Mouse (Mus musculus) midbrain, embryonic 13.5 days (tissue): ENCODE data around the gene Slc16a2. TPM values are rescaled to one million over a fixed set of nuclear protein-coding genes. Genes with fewer than 3 reads are reported as not detected.

ENCODE experiments used
- ATAC-seq: fragments of 200-750 bp; cut with Nextera tagmentation; 2 replicates; pipeline ENCODE4 v1.8.0; 2017; ENCODE audit warnings: mild to moderate bottlenecking, moderate TSS enrichment, moderate library complexity
- H3K27ac ChIP-seq: fragments of 300-500 bp; sonication (generic); 2 replicates; pipeline ENCODE4 v1.5.1; 2015; ENCODE audit warnings: inconsistent platforms, mild to moderate bottlenecking, moderate library complexity
- H3K27me3 ChIP-seq: fragments of 300-500 bp; sonication (generic); 2 replicates; pipeline ENCODE4 v1.6.1; 2015; ENCODE audit warnings: mild to moderate bottlenecking, inconsistent platforms
- H3K36me3 ChIP-seq: fragments of 300-500 bp; sonication (generic); 2 replicates; pipeline ENCODE4 v1.6.1; 2015; ENCODE audit warnings: mild to moderate bottlenecking, inconsistent platforms
- H3K4me1 ChIP-seq: fragments of 300-500 bp; sonication (generic); replicated peaks from 2 replicates; pipeline ENCODE4 v1.6.1; 2015; ENCODE audit warnings: inconsistent platforms
- H3K4me2 ChIP-seq: fragments of 300-500 bp; sonication (generic); replicated peaks from 2 replicates; pipeline ENCODE4 v1.6.1; 2015; ENCODE audit warnings: moderate library complexity, mild to moderate bottlenecking, inconsistent platforms
- H3K4me3 ChIP-seq: fragments of 300-500 bp; sonication (generic); replicated peaks from 2 replicates; pipeline ENCODE4 v1.5.1; 2015; ENCODE audit warnings: mild to moderate bottlenecking, inconsistent platforms
- H3K9ac ChIP-seq: fragments of 300-500 bp; sonication (generic); replicated peaks from 2 replicates; pipeline ENCODE4 v1.6.1; 2015; ENCODE audit warnings: mild to moderate bottlenecking, inconsistent platforms
- H3K9me3 ChIP-seq: fragments of 300-500 bp; sonication (generic); 2 replicates; pipeline ENCODE4 v1.6.1; 2016; ENCODE audit warnings: mild to moderate bottlenecking, inconsistent platforms
- WGBS: fragments of 180-500 bp; shearing (Covaris S2); methylation state at CpG from one replicate; pipeline ENCODE4 v1.1.7; 2015; 5-methylcytosine and 5-hydroxymethylcytosine counted together
- polyA plus RNA-seq: library from polyadenylated mRNA; unstranded; fragments of >200 nt; fragmentation: Nextera tagmentation; extraction: Ambion mirVana; gene quantifications from 2 replicates; pipeline ENCODE4 v1.2.1, GENCODE M21; 2015

Gene Slc16a2
- polyA plus RNA-seq, 1 experiment from 2014 or later, result 23.3 TPM

GRCm38 (mm10) chrX:103796961-103797360 is 24.8 kb downstream of the Slc16a2 start:
- H3K4me3 ChIP-seq, result no peak overlapping the region
- no peak overlapping the region for H3K27ac ChIP-seq
- H3K4me1 ChIP-seq, result no peaks in the 10 kb centered on the region
- no peak for ATAC-seq
- no peaks in the 10 kb centered on the region for H3K36me3 ChIP-seq
- H3K9ac ChIP-seq, result no peak overlapping the region
- H3K4me2 ChIP-seq, result no peak overlapping the region
- H3K9me3 ChIP-seq, result no peaks in the 10 kb centered on the region
- WGBS, result 100% methylated on average over 1 of the region's 1 CpGs
- H3K27me3 ChIP-seq, result peaks cover 73% of the 10 kb centered on the region

GRCm38 (mm10) chrX:103795506-103795905 is 26.3 kb downstream of the Slc16a2 start:
- Histone ChIP-seq H3K4me3 (no peak overlapping the region), H3K36me3 (no peaks in the 10 kb centered on the region), H3K4me1 (no peaks in the 10 kb centered on the region), H3K27ac (no peak overlapping the region), H3K4me2 (no peak overlapping the region), H3K27me3 (peaks cover 88% of the 10 kb centered on the region), H3K9ac (no peak overlapping the region), H3K9me3 (no peaks in the 10 kb centered on the region)
- ATAC-seq, result no peak
- 92% methylated on average over 5 of the region's 5 CpGs for WGBS

- no peaks in the 10 kb centered on the region for H3K4me1 ChIP-seq
- peaks cover 65% of the 10 kb centered on the region for H3K27me3 ChIP-seq
- no peak overlapping the region for H3K9ac ChIP-seq
- no peak for ATAC-seq
- 92% methylated on average over 2 of the region's 2 CpGs for WGBS
- H3K4me2 ChIP-seq, result no peak overlapping the region
- no peaks in the 10 kb centered on the region for H3K9me3 ChIP-seq
- H3K27ac ChIP-seq, result no peak overlapping the region
- H3K36me3 ChIP-seq, result no peaks in the 10 kb centered on the region
- no peak overlapping the region for H3K4me3 ChIP-seq
These were observed 30.5 kb downstream of the Slc16a2 start for GRCm38 (mm10) chrX:103791329-103791728.

- Histone ChIP-seq H3K9me3 (no peaks in the 10 kb centered on the region), H3K4me2 (no peak overlapping the region), H3K36me3 (no peaks in the 10 kb centered on the region), H3K4me3 (no peak overlapping the region), H3K4me1 (no peaks in the 10 kb centered on the region), H3K27ac (no peak overlapping the region), H3K27me3 (peaks cover 56% of the 10 kb centered on the region), H3K9ac (no peak overlapping the region)
- no peak for ATAC-seq
- WGBS, result 66% methylated on average over 2 of the region's 2 CpGs
These were observed 36.1 kb downstream of the Slc16a2 start for GRCm38 (mm10) chrX:103785681-103786080.

- H3K27me3 ChIP-seq, result peaks cover 69% of the 10 kb centered on the region
- H3K36me3 ChIP-seq, result no peaks in the 10 kb centered on the region
- H3K4me3 ChIP-seq, result no peak overlapping the region
- no peaks in the 10 kb centered on the region for H3K9me3 ChIP-seq
- no peaks in the 10 kb centered on the region for H3K4me1 ChIP-seq
- no peak for ATAC-seq
- H3K9ac ChIP-seq, result no peak overlapping the region
- H3K4me2 ChIP-seq, result no peak overlapping the region
- H3K27ac ChIP-seq, result no peak overlapping the region
These were observed 45.4 kb downstream of the Slc16a2 start for GRCm38 (mm10) chrX:103776412-103776811.

GRCm38 (mm10) chrX:103746197-103746596 is 75.6 kb downstream of the Slc16a2 start:
- Histone ChIP-seq H3K36me3 (no peaks in the 10 kb centered on the region), H3K9me3 (no peaks in the 10 kb centered on the region), H3K4me2 (no peak overlapping the region), H3K27me3 (peaks cover 56% of the 10 kb centered on the region), H3K9ac (no peak overlapping the region), H3K4me3 (no peak overlapping the region), H3K4me1 (peaks cover 18% of the 10 kb centered on the region), H3K27ac (no peak overlapping the region)
- 85% methylated on average over 1 of the region's 1 CpGs for WGBS
- ATAC-seq, result no peak

GRCm38 (mm10) chrX:103744171-103745039 is 77.4 kb downstream of the Slc16a2 start:
- Histone ChIP-seq H3K9ac (no peak overlapping the region), H3K9me3 (no peaks in the 10 kb centered on the region), H3K27ac (peak overlapping the region; percentile 81), H3K4me2 (0 out of 2 replicates have a peak overlapping the region, but pooled peaks have one; percentile 11), H3K27me3 (peaks cover 70% of the 10 kb centered on the region), H3K4me1 (peaks cover 18% of the 10 kb centered on the region), H3K36me3 (no peaks in the 10 kb centered on the region), H3K4me3 (no peak overlapping the region)
- ATAC-seq, result peak; percentile 97
- WGBS, result 19% methylated on average over 7 of the region's 7 CpGs

GRCm38 (mm10) chrX:103742057-103742315 is 79.8 kb downstream of the Slc16a2 start:
- peaks cover 85% of the 10 kb centered on the region for H3K27me3 ChIP-seq
- H3K36me3 ChIP-seq, result no peaks in the 10 kb centered on the region
- H3K4me3 ChIP-seq, result no peak overlapping the region
- H3K4me2 ChIP-seq, result no peak overlapping the region
- peaks cover 18% of the 10 kb centered on the region for H3K4me1 ChIP-seq
- WGBS, result 72% methylated on average over 2 of the region's 2 CpGs
- no peak for ATAC-seq
- H3K9ac ChIP-seq, result no peak overlapping the region
- H3K27ac ChIP-seq, result no peak overlapping the region
- H3K9me3 ChIP-seq, result no peaks in the 10 kb centered on the region

- no peak overlapping the region for H3K27ac ChIP-seq
- ATAC-seq, result no peak
- no peak overlapping the region for H3K4me3 ChIP-seq
- no peaks in the 10 kb centered on the region for H3K9me3 ChIP-seq
- no peak overlapping the region for H3K4me2 ChIP-seq
- no peaks in the 10 kb centered on the region for H3K36me3 ChIP-seq
- peaks cover 85% of the 10 kb centered on the region for H3K27me3 ChIP-seq
- 60% methylated on average over 7 of the region's 13 CpGs for WGBS
- peaks cover 18% of the 10 kb centered on the region for H3K4me1 ChIP-seq
- no peak overlapping the region for H3K9ac ChIP-seq
These were observed 80.3 kb downstream of the Slc16a2 start for GRCm38 (mm10) chrX:103741215-103742056.

- Histone ChIP-seq H3K4me1 (0 out of 2 replicates have a peak, but pooled peaks cover 2% of the 10 kb centered on the region), H3K4me3 (no peak overlapping the region), H3K27me3 (peaks cover 88% of the 10 kb centered on the region), H3K4me2 (no peak overlapping the region), H3K9me3 (no peaks in the 10 kb centered on the region), H3K27ac (no peak overlapping the region), H3K9ac (no peak overlapping the region), H3K36me3 (no peaks in the 10 kb centered on the region)
- no peak for ATAC-seq
- 70% methylated on average over 7 of the region's 7 CpGs for WGBS
These were observed 87.7 kb downstream of the Slc16a2 start for GRCm38 (mm10) chrX:103734041-103734625.

- no peak for ATAC-seq
- peaks cover 86% of the 10 kb centered on the region for H3K27me3 ChIP-seq
- H3K9me3 ChIP-seq, result no peaks in the 10 kb centered on the region
- 0 out of 2 replicates have a peak, but pooled peaks cover 2% of the 10 kb centered on the region for H3K4me1 ChIP-seq
- no peak overlapping the region for H3K4me3 ChIP-seq
- no peaks in the 10 kb centered on the region for H3K36me3 ChIP-seq
- 69% methylated on average over 4 of the region's 4 CpGs for WGBS
- H3K27ac ChIP-seq, result no peak overlapping the region
- H3K9ac ChIP-seq, result no peak overlapping the region
- H3K4me2 ChIP-seq, result no peak overlapping the region
These were observed 88.7 kb downstream of the Slc16a2 start for GRCm38 (mm10) chrX:103733091-103733490.
